Mouse (Mus musculus): Measurements from ENCODE around the gene Gm2035. TPM values are rescaled to one million over a fixed set of nuclear protein-coding genes. Genes with fewer than 3 reads are reported as not detected.
"Not testable (repeated sequence)": the region's sequence is repeated elsewhere in the genome, so short reads cannot be mapped to it uniquely, and the experiment has no call there.

Gene Gm2035
- polyA plus RNA-seq (2012; fragmentation: generic; extraction: Trizol) = not detected
- long read RNA-seq, experiment 1 = 0 reads
- long read RNA-seq, experiment 2 = 0 reads

GRCm38 (mm10) chr12:87919721-87920120, at the start of gene Gm2035:
Gene Gm2035 (minus strand): TSS chr12:87919857.
- H3K4me3 ChIP-seq (ENCODE audit: insufficient read depth, poor library complexity, severe bottlenecking); H3ac ChIP-seq (ENCODE audit: control insufficient read depth, insufficient read length, low read depth); H3K79me3 ChIP-seq (ENCODE audit: low read depth); H3K79me2 ChIP-seq (ENCODE audit: control insufficient read depth, insufficient read depth); H3K36me3 ChIP-seq (ENCODE audit: control insufficient read depth, insufficient read depth); H3K27me3 ChIP-seq (ENCODE audit: control insufficient read depth, insufficient read depth, insufficient read length): not testable (repeated sequence)

GRCm38 (mm10) chr12:87953780-87954179, 34.1 kb upstream of the Gm2035 start, which contains the start of gene Gm2042:
Gene Gm2042 (plus strand): TSS chr12:87954080.
- not testable (repeated sequence) for H3K36me3 ChIP-seq (ENCODE audit: control insufficient read depth, insufficient read depth); H3K79me2 ChIP-seq (ENCODE audit: control insufficient read depth, insufficient read depth); H3K79me3 ChIP-seq (ENCODE audit: low read depth); H3ac ChIP-seq (ENCODE audit: control insufficient read depth, insufficient read length, low read depth); H3K27me3 ChIP-seq (ENCODE audit: control insufficient read depth, insufficient read depth, insufficient read length); H3K4me3 ChIP-seq (ENCODE audit: insufficient read depth, poor library complexity, severe bottlenecking)

GRCm38 (mm10) chr12:87895070-87895469, 24.6 kb downstream of the Gm2035 start, which contains the start of gene Gm2022:
Gene Gm2022 (plus strand): TSS chr12:87895370.
- not testable (repeated sequence) for H3K27me3 ChIP-seq (ENCODE audit: control insufficient read depth, insufficient read depth, insufficient read length); H3K4me3 ChIP-seq (ENCODE audit: insufficient read depth, poor library complexity, severe bottlenecking)

GRCm38 (mm10) chr12:87873772-87874171, 45.9 kb downstream of the Gm2035 start, which contains the start of gene Gm2016:
Gene Gm2016 (plus strand): TSS chr12:87874072.
- H3K79me2 ChIP-seq (ENCODE audit: control insufficient read depth, insufficient read depth); H3ac ChIP-seq (ENCODE audit: control insufficient read depth, insufficient read length, low read depth); H3K4me3 ChIP-seq (ENCODE audit: insufficient read depth, poor library complexity, severe bottlenecking); H3K36me3 ChIP-seq (ENCODE audit: control insufficient read depth, insufficient read depth); H3K27me3 ChIP-seq (ENCODE audit: control insufficient read depth, insufficient read depth, insufficient read length); H3K79me3 ChIP-seq (ENCODE audit: low read depth): not testable (repeated sequence)

More at GRCm38 (mm10) chr12:87895070-87895469, 24.6 kb downstream of the Gm2035 start, which contains the start of gene Gm2022:
- not testable (repeated sequence) for H3K36me3 ChIP-seq (ENCODE audit: control insufficient read depth, insufficient read depth); H3ac ChIP-seq (ENCODE audit: control insufficient read depth, insufficient read length, low read depth); H3K79me2 ChIP-seq (ENCODE audit: control insufficient read depth, insufficient read depth); H3K79me3 ChIP-seq (ENCODE audit: low read depth)

Other genes with a start within 250 kb of the Gm2035 start
- not detected for gene Gm21319, start 144.1 kb downstream of the Gm2035 start, polyA plus RNA-seq (2012; fragmentation: generic; extraction: Trizol)
- not detected for gene Gm21936, start 124.3 kb downstream of the Gm2035 start, polyA plus RNA-seq (2012; fragmentation: generic; extraction: Trizol)
- gene BB287469, start 103.3 kb downstream of the Gm2035 start, polyA plus RNA-seq (2012; fragmentation: generic; extraction: Trizol) = not detected
- not detected for gene Gm2001, start 77.5 kb downstream of the Gm2035 start, polyA plus RNA-seq (2012; fragmentation: generic; extraction: Trizol)
- gene Gm2016, start 45.8 kb downstream of the Gm2035 start, polyA plus RNA-seq (2012; fragmentation: generic; extraction: Trizol) = 0.12 TPM
- gene Gm2022, start 24.5 kb downstream of the Gm2035 start, polyA plus RNA-seq (2012; fragmentation: generic; extraction: Trizol) = not detected
- gene Gm2042, start 34.2 kb upstream of the Gm2035 start, polyA plus RNA-seq (2012; fragmentation: generic; extraction: Trizol) = 0.08 TPM
- gene Gm2075, start 92.0 kb upstream of the Gm2035 start, polyA plus RNA-seq (2012; fragmentation: generic; extraction: Trizol) = not detected
- gene Gm6803, start 98.9 kb upstream of the Gm2035 start, polyA plus RNA-seq (2012; fragmentation: generic; extraction: Trizol) = not detected
- gene Gm2056, start 107.1 kb upstream of the Gm2035 start, polyA plus RNA-seq (2012; fragmentation: generic; extraction: Trizol) = not detected
- not detected for gene Gm16368, start 163.8 kb upstream of the Gm2035 start, polyA plus RNA-seq (2012; fragmentation: generic; extraction: Trizol)